Mouse (Mus musculus): ENCODE measurements at regions not wholly inside any gene's neighbourhood (a gene's known extent, or its start where the extent isn't known, plus 50 kb on each side); places are given as distances from the start of the nearest gene placed in this dataset.

DNA sequence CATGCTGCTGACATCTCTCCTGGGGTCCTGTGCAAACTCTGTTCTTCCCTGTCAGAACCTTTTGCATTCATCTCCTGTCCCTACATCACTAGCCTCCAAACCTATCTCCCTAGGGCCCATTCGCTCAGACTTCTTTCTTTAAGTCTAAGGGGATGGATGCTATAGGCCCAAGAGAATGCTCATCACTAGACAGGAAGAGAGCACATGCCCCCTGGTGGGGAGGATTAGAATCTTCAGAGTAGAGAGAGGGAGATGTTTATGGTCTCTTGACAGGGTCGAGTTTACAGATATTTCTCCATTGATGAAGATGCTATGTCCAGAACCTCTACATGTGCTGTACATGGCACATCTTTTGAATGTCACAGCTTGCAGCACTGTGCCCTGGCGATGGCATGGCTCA is 94.9 kb upstream of the St8sia2 start:
- H3K4me3 ChIP-seq: no peak overlapping the region
- H3K4me2 ChIP-seq (replicated peaks): no peak overlapping the region
- 0 out of 2 replicates have a peak, but pooled peaks have one; percentile 21 for ATAC-seq (ENCODE audit: low FRiP score, low read depth)
- no peaks in the 10 kb centered on the region for H3K36me3 ChIP-seq
- no peak overlapping the region for H3K27ac ChIP-seq
- no peaks in the 10 kb centered on the region for H3K27me3 ChIP-seq
- H3K9me3 ChIP-seq: no peaks in the 10 kb centered on the region
- 74% methylated on average over 3 of the region's 3 CpGs for WGBS
- H3K4me1 ChIP-seq: peaks cover 22% of the 10 kb centered on the region
- H3K9ac ChIP-seq: no peak overlapping the region

GRCm38 (mm10) chr7:74107176-74107928 is 93.9 kb upstream of the St8sia2 start:
- Histone ChIP-seq H3K27ac (no peak overlapping the region), H3K4me3 (no peak overlapping the region), H3K9ac (no peak overlapping the region), H3K27me3 (no peaks in the 10 kb centered on the region), H3K4me2 (replicated peaks) (no peak overlapping the region), H3K9me3 (no peaks in the 10 kb centered on the region), H3K36me3 (no peaks in the 10 kb centered on the region), H3K4me1 (peaks cover 22% of the 10 kb centered on the region)
- ATAC-seq (ENCODE audit: low FRiP score, low read depth): peak; percentile 85
- 24% methylated on average over 5 of the region's 5 CpGs for WGBS

- Histone ChIP-seq H3K4me1 (no peaks in the 10 kb centered on the region), H3K4me3 (no peak overlapping the region), H3K36me3 (no peaks in the 10 kb centered on the region), H3K27me3 (no peaks in the 10 kb centered on the region), H3K27ac (no peak overlapping the region), H3K9me3 (peaks cover 11% of the 10 kb centered on the region), H3K4me2 (replicated peaks) (no peak overlapping the region), H3K9ac (no peak overlapping the region)
- no peak for ATAC-seq (ENCODE audit: low FRiP score, low read depth)
- 59% methylated on average over 3 of the region's 3 CpGs for WGBS
Observed at GRCm38 (mm10) chr7:74091402-74092025, 78.0 kb upstream of the St8sia2 start.

GRCm38 (mm10) chr7:74080846-74081235 is 67.4 kb upstream of the St8sia2 start:
- Histone ChIP-seq H3K4me1 (0 out of 2 replicates have a peak, but pooled peaks cover 14% of the 10 kb centered on the region), H3K27ac (no peak overlapping the region), H3K27me3 (no peaks in the 10 kb centered on the region), H3K4me3 (no peak overlapping the region), H3K9ac (no peak overlapping the region), H3K9me3 (no peaks in the 10 kb centered on the region), H3K4me2 (replicated peaks) (no peak overlapping the region), H3K36me3 (no peaks in the 10 kb centered on the region)
- no peak for ATAC-seq (ENCODE audit: low FRiP score, low read depth)
- WGBS: 42% methylated on average over 4 of the region's 4 CpGs

GRCm38 (mm10) chr7:74080079-74080845 is 66.8 kb upstream of the St8sia2 start:
- 33% methylated on average over 9 of the region's 9 CpGs for WGBS

DNA sequence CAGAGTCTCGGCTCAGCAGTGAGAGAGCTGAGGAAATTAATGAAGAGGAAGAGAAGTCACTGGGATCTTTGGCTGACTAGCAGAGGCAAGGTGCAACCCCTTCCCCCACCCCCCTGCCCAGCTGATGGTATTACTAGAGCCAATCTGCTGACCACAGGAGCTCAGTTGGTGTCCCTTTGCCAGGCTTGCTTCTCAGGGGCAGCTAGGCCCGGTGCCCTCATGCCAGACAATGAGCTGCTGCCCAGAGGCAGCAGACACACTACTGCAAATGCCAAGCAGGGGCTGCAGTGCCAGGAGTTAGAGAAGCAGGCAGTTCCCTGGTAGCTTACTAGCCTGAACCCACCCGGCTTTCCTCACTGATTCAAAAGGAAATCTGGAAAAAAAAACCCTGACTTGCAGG is 59.1 kb upstream of the St8sia2 start:
- Histone ChIP-seq H3K36me3 (no peaks in the 10 kb centered on the region), H3K27ac (no peak overlapping the region), H3K4me1 (peaks cover 10% of the 10 kb centered on the region), H3K4me2 (replicated peaks) (no peak overlapping the region), H3K27me3 (no peaks in the 10 kb centered on the region), H3K9ac (no peak overlapping the region), H3K4me3 (no peak overlapping the region), H3K9me3 (peaks cover 5% of the 10 kb centered on the region; the same call in 1 of the 2 replicates)
- ATAC-seq (ENCODE audit: low FRiP score, low read depth): no peak
- 45% methylated on average over 3 of the region's 3 CpGs for WGBS

More at GRCm38 (mm10) chr7:74080079-74080845, 66.8 kb upstream of the St8sia2 start:
- H3K4me2 ChIP-seq (replicated peaks): no peak overlapping the region
- H3K4me1 ChIP-seq: 0 out of 2 replicates have a peak, but pooled peaks cover 14% of the 10 kb centered on the region
- no peaks in the 10 kb centered on the region for H3K36me3 ChIP-seq
- H3K9ac ChIP-seq: no peak overlapping the region
- H3K9me3 ChIP-seq: peaks cover 4% of the 10 kb centered on the region; the same call in 1 of the 2 replicates
- H3K27ac ChIP-seq: no peak overlapping the region
- no peak overlapping the region for H3K4me3 ChIP-seq
- no peak for ATAC-seq (ENCODE audit: low FRiP score, low read depth)
- H3K27me3 ChIP-seq: no peaks in the 10 kb centered on the region

DNA sequence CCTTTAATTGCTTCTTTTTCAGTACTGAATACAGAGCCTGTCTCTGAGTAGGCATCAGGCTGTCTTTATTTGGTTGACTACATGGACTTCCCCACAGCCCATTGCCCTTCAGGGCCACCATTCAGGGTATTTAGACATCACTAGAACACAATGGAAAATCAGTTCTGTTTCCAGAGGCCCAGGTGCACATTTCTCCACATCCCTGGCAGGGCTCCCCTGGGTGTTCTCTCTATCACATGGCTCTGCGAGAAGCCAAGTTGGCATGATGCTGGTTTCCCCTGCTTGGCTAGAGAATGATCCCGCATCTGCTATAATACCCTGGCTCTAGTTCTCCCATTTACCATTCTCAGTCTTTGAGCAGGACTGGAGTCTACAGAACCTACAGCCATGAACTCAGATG is 57.3 kb upstream of the St8sia2 start:
- 76% methylated on average over 2 of the region's 2 CpGs for WGBS
- peaks cover 14% of the 10 kb centered on the region for H3K4me1 ChIP-seq
- H3K4me3 ChIP-seq: no peak overlapping the region
- H3K36me3 ChIP-seq: no peaks in the 10 kb centered on the region
- no peak overlapping the region for H3K27ac ChIP-seq
- peaks cover 5% of the 10 kb centered on the region; the same call in 1 of the 2 replicates for H3K9me3 ChIP-seq
- no peak overlapping the region for H3K4me2 ChIP-seq (replicated peaks)
- H3K9ac ChIP-seq: no peak overlapping the region
- no peaks in the 10 kb centered on the region for H3K27me3 ChIP-seq
- no peak for ATAC-seq (ENCODE audit: low FRiP score, low read depth)

DNA sequence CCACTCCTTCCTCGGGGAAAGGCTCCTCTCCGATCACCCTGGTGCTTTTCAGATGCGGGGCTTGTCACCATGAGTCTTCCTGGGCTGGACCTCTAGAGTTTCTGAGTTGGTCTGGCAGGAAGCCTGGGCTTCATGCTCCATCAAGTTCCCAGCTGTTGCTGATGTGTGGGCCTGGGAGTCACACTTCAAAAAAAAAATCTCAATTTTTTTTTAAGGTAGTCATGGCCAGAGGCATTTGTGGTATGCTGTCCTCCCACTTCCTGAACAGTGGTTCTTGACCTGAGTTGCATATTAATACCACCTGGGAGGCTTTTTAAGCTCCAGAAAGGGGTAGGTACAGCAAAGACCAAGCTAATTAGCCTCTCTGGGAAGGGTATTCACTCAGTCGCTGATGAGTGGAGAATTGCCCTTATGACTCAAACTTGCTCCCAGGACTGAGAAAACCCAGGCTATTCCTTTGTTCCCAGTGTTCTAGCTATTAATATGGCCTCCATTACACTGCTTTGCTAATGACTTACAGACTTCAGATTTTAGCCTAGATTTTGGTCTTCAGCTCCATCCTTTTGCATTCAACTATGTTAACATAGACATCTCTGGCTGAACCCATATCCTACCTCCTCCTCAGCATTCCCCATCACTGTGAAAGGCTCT is 52.1 kb upstream of the St8sia2 start:
- H3K27ac ChIP-seq: peak overlapping the region; percentile 58; the same call in 1 of the 2 replicates
- no peaks in the 10 kb centered on the region for H3K27me3 ChIP-seq
- no peaks in the 10 kb centered on the region for H3K36me3 ChIP-seq
- peak; percentile 51; the same call in 1 of the 2 replicates for ATAC-seq (ENCODE audit: low FRiP score, low read depth)
- 23% methylated on average over 4 of the region's 4 CpGs for WGBS
- H3K4me2 ChIP-seq (replicated peaks): peak overlapping the region; percentile 16; the same call in 1 of the 2 replicates
- H3K9me3 ChIP-seq: no peaks in the 10 kb centered on the region
- H3K4me3 ChIP-seq: no peak overlapping the region
- H3K4me1 ChIP-seq: peaks cover 26% of the 10 kb centered on the region
- no peak overlapping the region for H3K9ac ChIP-seq

Data from limb, embryonic 13.5 days (tissue).